Mouse (Mus musculus) gastrocnemius, adult 2 months (tissue): ENCODE results near the gene Smap1. TPM values are rescaled to one million over a fixed set of nuclear protein-coding genes. Genes with fewer than 3 reads are reported as not detected.
A peak's percentile ranks its signal among the peaks of the same experiment; 100 is the strongest.
"Not testable (repeated sequence)": the region's sequence is repeated elsewhere in the genome, so short reads cannot be mapped to it uniquely, and the experiment has no call there.

ENCODE experiments used
- DNase-seq: peaks from one replicate; pipeline ENCODE4 v3.0.0; 2022
- H3K27ac ChIP-seq: fragments of 200-600 bp; 2 replicates; pipeline ENCODE4 v1.8.1; 2022; ENCODE audit warnings: mild to moderate bottlenecking
- H3K4me3 ChIP-seq: fragments of 200-600 bp; 2 replicates; pipeline ENCODE4 v1.8.1; 2022; ENCODE audit warnings: mild to moderate bottlenecking, moderate library complexity
- CTCF ChIP-seq: fragments of 200-600 bp; IDR thresholded peaks from 2 replicates; pipeline ENCODE4 v1.8.1; 2022; ENCODE audit warnings: antibody characterized with exemption, mild to moderate bottlenecking, moderate library complexity
- intact Hi-C: fragments of 180-260 bp; cut with DNase I; formaldehyde crosslinking; loops from one replicate; pipeline ENCODE4 v1.15.1; 2025
- long read RNA-seq, 2 experiments: library from polyadenylated mRNA; stranded (forward); transcript quantifications; one replicate each; pipeline ENCODE4 v2.0.0; 2021
- total RNA-seq, 2 experiments: library from RNA; stranded (reverse); gene quantifications; 2 replicates each; pipeline ENCODE4 v1.2.3; 2021

Gene Smap1
- total RNA-seq = 10 to 100 TPM; 29.6 to 31.3 TPM
- long read RNA-seq, experiment 1, partial matches to known transcripts = 1 of 19 reads
- long read RNA-seq, experiment 1, other reads (novel, unspliced or antisense) = 15 of 19 reads
- long read RNA-seq, experiment 2, partial matches to known transcripts = 1 of 20 reads
- long read RNA-seq, experiment 2, other reads (novel, unspliced or antisense) = 17 of 20 reads

GRCm38 (mm10) chr1:23921711-23922529, at the start of gene Smap1:
Gene Smap1 (minus strand): TSS chr1:23922317.
- Histone ChIP-seq H3K4me3 (peak within 1 kb of the TSS; percentile 98), H3K27ac (peak within 1 kb of the TSS; percentile 97)
- intact Hi-C loops = loop anchor here (5.0 kb wide), 2 partner anchors 85 to 180 kb away; partner anchors contain the start of genes Fam135a and Sdhaf4
- no peak for TF ChIP-seq CTCF
- peak; percentile 93 for DNase-seq

- H3K27ac ChIP-seq, DNase-seq, intact Hi-C loops, H3K4me3 ChIP-seq: not testable (repeated sequence)
These were observed 49.0 kb upstream of the Smap1 start for GRCm38 (mm10) chr1:23971159-23971558.

GRCm38 (mm10) chr1:23968027-23968725, 46.1 kb upstream of the Smap1 start:
- no peak for DNase-seq
- no peak for TF ChIP-seq CTCF
- intact Hi-C loops = no loop called here
- Histone ChIP-seq H3K4me3 (no peak overlapping the region), H3K27ac (no peak overlapping the region)

GRCm38 (mm10) chr1:23966226-23966625, 44.1 kb upstream of the Smap1 start:
- intact Hi-C loops = no loop called here
- no peak for TF ChIP-seq CTCF
- no peak for DNase-seq
- no peak overlapping the region for H3K4me3 ChIP-seq
- no peak overlapping the region for H3K27ac ChIP-seq

- intact Hi-C loops = no loop called here
- no peak for DNase-seq
- TF ChIP-seq CTCF = no peak
- Histone ChIP-seq H3K4me3 (peak overlapping the region; percentile 50), H3K27ac (no peak overlapping the region)
These were observed 37.3 kb upstream of the Smap1 start for GRCm38 (mm10) chr1:23959415-23959732.

- no peak for DNase-seq
- intact Hi-C loops = no loop called here
- TF ChIP-seq CTCF = no peak
- peak overlapping the region; percentile 50 for H3K4me3 ChIP-seq
- H3K27ac ChIP-seq = no peak overlapping the region
These were observed 36.7 kb upstream of the Smap1 start for GRCm38 (mm10) chr1:23958668-23959414.

- TF ChIP-seq CTCF = no peak
- H3K27ac ChIP-seq = no peak overlapping the region
- intact Hi-C loops = no loop called here
- DNase-seq = no peak
- no peak overlapping the region for H3K4me3 ChIP-seq
These were observed 36.0 kb upstream of the Smap1 start for GRCm38 (mm10) chr1:23958101-23958500.

- intact Hi-C loops = no loop called here
- no peak for TF ChIP-seq CTCF
- no peak for DNase-seq
- H3K27ac ChIP-seq = no peak overlapping the region
- H3K4me3 ChIP-seq = no peak overlapping the region
These were observed 33.4 kb upstream of the Smap1 start for GRCm38 (mm10) chr1:23955539-23955938.

- DNase-seq = no peak
- TF ChIP-seq CTCF = no peak
- intact Hi-C loops = no loop called here
- Histone ChIP-seq H3K4me3 (no peak overlapping the region), H3K27ac (no peak overlapping the region)
These were observed 31.8 kb upstream of the Smap1 start for GRCm38 (mm10) chr1:23953921-23954320.

- Histone ChIP-seq H3K4me3 (no peak overlapping the region), H3K27ac (no peak overlapping the region)
- intact Hi-C loops = no loop called here
- DNase-seq = no peak
- TF ChIP-seq CTCF = no peak
These were observed 26.9 kb upstream of the Smap1 start for GRCm38 (mm10) chr1:23948778-23949699.

GRCm38 (mm10) chr1:23948290-23948689, 26.2 kb upstream of the Smap1 start:
- no peak overlapping the region for H3K27ac ChIP-seq
- no peak for TF ChIP-seq CTCF
- DNase-seq = no peak
- intact Hi-C loops = no loop called here
- no peak overlapping the region for H3K4me3 ChIP-seq

GRCm38 (mm10) chr1:23944076-23944475, 22.0 kb upstream of the Smap1 start:
- DNase-seq = no peak
- Histone ChIP-seq H3K4me3 (no peak overlapping the region), H3K27ac (no peak overlapping the region)
- TF ChIP-seq CTCF = no peak
- intact Hi-C loops = no loop called here
